Mouse (Mus musculus): ENCODE measurements around the gene Opa1. TPM values are rescaled to one million over a fixed set of nuclear protein-coding genes. Genes with fewer than 3 reads are reported as not detected.

The Opa1 gene
- 64.8 and 68.8 TPM in 2 replicates for polyA plus RNA-seq (2014; fragmentation: Nextera tagmentation; extraction: Ambion mirVana)

DNA sequence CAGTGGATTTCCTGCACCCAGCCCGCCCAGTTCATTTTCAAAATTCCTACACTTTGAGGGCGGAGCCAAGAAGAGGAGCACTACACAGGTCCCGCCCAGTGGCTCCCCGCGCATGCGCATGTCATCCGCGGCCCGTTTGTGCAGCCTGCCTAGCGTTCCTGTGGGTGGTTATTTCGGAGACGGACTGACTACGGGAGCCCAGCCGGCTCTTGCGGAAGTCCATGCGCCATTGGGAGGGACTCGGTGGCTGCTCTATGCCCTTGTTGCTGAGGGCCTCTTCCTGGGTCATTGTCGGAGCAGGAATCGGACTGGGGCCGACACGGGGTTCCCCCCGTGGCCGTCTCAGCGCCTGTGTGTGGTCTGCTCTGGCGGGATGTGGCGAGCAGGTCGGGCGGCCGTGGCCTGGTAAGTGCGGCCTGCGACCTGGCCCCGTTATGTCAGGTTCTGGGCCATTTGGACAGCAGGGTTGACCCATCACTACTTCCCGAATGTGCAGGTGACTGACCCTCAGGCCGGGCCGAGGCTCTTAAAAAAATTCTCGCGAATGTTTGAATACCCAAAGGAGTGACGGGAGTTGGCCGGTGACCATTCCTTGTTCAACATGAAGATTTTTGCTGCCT, at the start of gene Opa1:
Gene Opa1, plus strand, starts transcription at position 168 of the 620 bp plus-strand sequence.
- H3K4me1 ChIP-seq (ENCODE audit: control insufficient read depth, insufficient read depth, low read length): peaks cover 10% of the 10 kb centered on the region
- peak; percentile 99 for ATAC-seq (ENCODE audit: low read depth)
- no peaks in the 10 kb centered on the region; the same call in 1 of the 2 replicates for H3K27me3 ChIP-seq (ENCODE audit: control insufficient read depth, insufficient read depth, low read length)
- H3K27ac ChIP-seq (ENCODE audit: low read depth, low read length): peak within 1 kb of the TSS; percentile 39; the same call in 1 of the 2 replicates
- H3K4me3 ChIP-seq (ENCODE audit: low read depth, low read length): peak within 1 kb of the TSS; percentile 94
- no peaks in the 10 kb centered on the region for H3K9me3 ChIP-seq (ENCODE audit: control insufficient read depth, low read length)
- no peaks in the 10 kb centered on the region for H3K36me3 ChIP-seq (ENCODE audit: control insufficient read depth, insufficient read depth, low read length)
- H3K4me2 ChIP-seq (ENCODE audit: low read depth, low read length): peak within 1 kb of the TSS; percentile 89
- H3K9ac ChIP-seq (replicated peaks; ENCODE audit: low read depth, low read length): peak within 1 kb of the TSS; percentile 90
- under 1% methylated on average over 39 of the region's 39 CpGs for WGBS

DNA sequence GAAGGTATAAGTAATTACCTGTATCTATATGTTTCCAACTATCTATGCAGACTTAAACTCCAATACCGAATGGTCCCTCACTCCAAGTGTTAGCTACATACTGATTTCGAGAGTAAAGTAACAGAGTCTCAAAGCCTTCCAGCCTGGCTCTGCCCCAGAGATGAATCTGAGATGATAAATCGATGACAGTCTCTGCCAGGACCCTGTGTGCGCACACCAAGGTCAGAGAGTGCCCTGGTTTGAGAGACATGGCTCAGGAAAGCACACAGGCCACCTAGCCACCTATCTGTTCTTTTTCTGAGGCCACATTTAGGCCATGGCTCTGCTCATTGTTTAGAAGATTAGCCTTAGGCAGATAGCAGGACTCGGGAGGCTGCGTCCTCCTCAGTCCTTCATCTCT, 45.5 kb upstream of the Opa1 start:
- no peak for ATAC-seq (ENCODE audit: low read depth)
- WGBS: 82% methylated on average over 6 of the region's 6 CpGs
- Histone ChIP-seq H3K27ac (ENCODE audit: low read depth, low read length) (no peak overlapping the region), H3K9ac (replicated peaks; ENCODE audit: low read depth, low read length) (no peak overlapping the region), H3K36me3 (ENCODE audit: control insufficient read depth, insufficient read depth, low read length) (no peaks in the 10 kb centered on the region), H3K9me3 (ENCODE audit: control insufficient read depth, low read length) (no peaks in the 10 kb centered on the region), H3K4me1 (ENCODE audit: control insufficient read depth, insufficient read depth, low read length) (no peaks in the 10 kb centered on the region), H3K27me3 (ENCODE audit: control insufficient read depth, insufficient read depth, low read length) (no peaks in the 10 kb centered on the region), H3K4me3 (ENCODE audit: low read depth, low read length) (no peak overlapping the region), H3K4me2 (ENCODE audit: low read depth, low read length) (no peak overlapping the region)

DNA sequence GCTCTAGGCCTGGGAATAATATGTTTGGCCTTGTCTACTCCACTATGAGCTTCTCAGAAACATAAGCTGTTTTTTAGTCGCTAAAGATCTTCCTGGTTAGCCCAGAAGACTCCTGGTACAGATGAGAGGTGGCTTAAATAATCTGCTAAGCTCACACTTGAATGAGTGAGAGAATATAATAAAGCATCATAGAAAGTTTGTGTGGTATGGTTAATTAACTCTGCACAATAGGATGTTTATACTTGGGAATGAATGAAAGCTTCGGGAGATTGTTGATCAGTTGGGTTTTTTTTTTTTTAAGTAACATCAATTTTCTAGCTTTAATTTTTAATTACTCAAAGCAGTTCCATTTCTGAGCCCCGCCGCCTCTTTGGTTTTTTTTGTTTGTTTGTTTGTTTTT, 43.3 kb upstream of the Opa1 start:
- no peak for ATAC-seq (ENCODE audit: low read depth)
- Histone ChIP-seq H3K9me3 (ENCODE audit: control insufficient read depth, low read length) (no peaks in the 10 kb centered on the region), H3K4me2 (ENCODE audit: low read depth, low read length) (no peak overlapping the region), H3K27me3 (ENCODE audit: control insufficient read depth, insufficient read depth, low read length) (no peaks in the 10 kb centered on the region), H3K4me3 (ENCODE audit: low read depth, low read length) (no peak overlapping the region), H3K9ac (replicated peaks; ENCODE audit: low read depth, low read length) (no peak overlapping the region), H3K4me1 (ENCODE audit: control insufficient read depth, insufficient read depth, low read length) (no peaks in the 10 kb centered on the region), H3K27ac (ENCODE audit: low read depth, low read length) (no peak overlapping the region), H3K36me3 (ENCODE audit: control insufficient read depth, insufficient read depth, low read length) (no peaks in the 10 kb centered on the region)
- WGBS: 88% methylated on average over 4 of the region's 4 CpGs

DNA sequence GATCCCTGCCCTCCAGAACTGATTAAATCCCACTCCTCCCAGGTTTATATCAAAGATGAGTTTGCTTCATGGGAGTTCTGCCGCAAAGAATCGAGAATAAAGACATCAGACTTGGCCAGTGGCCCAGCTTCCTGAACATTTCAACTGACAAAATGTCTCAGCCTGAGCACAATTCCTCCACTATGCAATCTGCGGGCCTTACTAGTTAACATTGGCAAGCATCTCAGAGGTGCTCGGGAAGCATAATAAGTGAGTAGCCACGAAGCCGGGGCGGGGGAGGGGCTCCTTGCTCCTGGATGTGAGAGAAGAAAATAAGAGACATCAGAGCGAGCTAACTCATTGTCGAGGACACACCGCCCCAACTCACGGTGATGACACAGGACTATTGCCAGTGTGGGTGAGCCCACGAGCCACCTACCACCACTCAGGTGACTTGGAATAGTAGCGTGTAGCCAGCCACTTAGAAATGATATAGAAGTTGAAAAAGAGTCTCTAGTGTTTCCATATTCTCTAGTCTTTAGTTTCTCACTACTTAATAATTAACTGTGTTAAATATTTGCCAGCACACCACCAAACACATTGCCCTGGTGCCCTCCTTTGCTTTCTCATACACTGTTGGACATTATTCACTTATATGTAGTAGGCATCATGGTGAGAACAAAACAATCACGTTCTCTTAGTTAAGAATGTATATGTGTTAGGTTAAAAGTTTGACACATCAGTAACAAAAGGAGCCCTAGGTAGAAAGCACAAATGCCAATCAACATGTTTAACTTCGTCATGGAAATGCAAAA, 42.5 kb upstream of the Opa1 start:
- Histone ChIP-seq H3K27ac (ENCODE audit: low read depth, low read length) (no peak overlapping the region), H3K4me3 (ENCODE audit: low read depth, low read length) (no peak overlapping the region), H3K9ac (replicated peaks; ENCODE audit: low read depth, low read length) (no peak overlapping the region), H3K27me3 (ENCODE audit: control insufficient read depth, insufficient read depth, low read length) (no peaks in the 10 kb centered on the region), H3K4me1 (ENCODE audit: control insufficient read depth, insufficient read depth, low read length) (no peaks in the 10 kb centered on the region), H3K36me3 (ENCODE audit: control insufficient read depth, insufficient read depth, low read length) (no peaks in the 10 kb centered on the region), H3K9me3 (ENCODE audit: control insufficient read depth, low read length) (no peaks in the 10 kb centered on the region), H3K4me2 (ENCODE audit: low read depth, low read length) (no peak overlapping the region)
- ATAC-seq (ENCODE audit: low read depth): no peak
- WGBS: 73% methylated on average over 15 of the region's 15 CpGs

DNA sequence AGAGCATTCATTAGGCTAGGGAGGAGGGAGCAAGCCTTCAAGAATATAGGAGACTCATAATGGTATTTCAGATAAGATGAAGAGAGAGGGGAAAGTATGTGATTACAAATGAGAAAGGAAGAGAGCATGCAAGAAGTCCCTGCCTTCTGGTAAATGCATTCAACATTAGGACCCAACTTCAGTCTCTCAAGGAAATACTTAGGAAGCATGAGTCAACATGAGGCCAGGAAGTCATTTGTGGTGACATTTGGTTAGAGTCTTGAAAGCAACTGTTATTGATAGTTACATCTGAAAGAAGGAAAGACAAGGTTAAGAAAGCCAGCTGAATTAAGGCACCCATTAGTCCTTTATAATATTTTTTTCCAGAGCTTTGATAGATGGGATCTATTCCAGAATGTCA, 39.2 kb upstream of the Opa1 start:
- no peak overlapping the region for H3K9ac ChIP-seq (replicated peaks; ENCODE audit: low read depth, low read length)
- no peaks in the 10 kb centered on the region for H3K27me3 ChIP-seq (ENCODE audit: control insufficient read depth, insufficient read depth, low read length)
- H3K4me2 ChIP-seq (ENCODE audit: low read depth, low read length): no peak overlapping the region
- no peak overlapping the region for H3K4me3 ChIP-seq (ENCODE audit: low read depth, low read length)
- H3K27ac ChIP-seq (ENCODE audit: low read depth, low read length): no peak overlapping the region
- H3K36me3 ChIP-seq (ENCODE audit: control insufficient read depth, insufficient read depth, low read length): no peaks in the 10 kb centered on the region
- H3K4me1 ChIP-seq (ENCODE audit: control insufficient read depth, insufficient read depth, low read length): no peaks in the 10 kb centered on the region
- ATAC-seq (ENCODE audit: low read depth): no peak
- H3K9me3 ChIP-seq (ENCODE audit: control insufficient read depth, low read length): no peaks in the 10 kb centered on the region

DNA sequence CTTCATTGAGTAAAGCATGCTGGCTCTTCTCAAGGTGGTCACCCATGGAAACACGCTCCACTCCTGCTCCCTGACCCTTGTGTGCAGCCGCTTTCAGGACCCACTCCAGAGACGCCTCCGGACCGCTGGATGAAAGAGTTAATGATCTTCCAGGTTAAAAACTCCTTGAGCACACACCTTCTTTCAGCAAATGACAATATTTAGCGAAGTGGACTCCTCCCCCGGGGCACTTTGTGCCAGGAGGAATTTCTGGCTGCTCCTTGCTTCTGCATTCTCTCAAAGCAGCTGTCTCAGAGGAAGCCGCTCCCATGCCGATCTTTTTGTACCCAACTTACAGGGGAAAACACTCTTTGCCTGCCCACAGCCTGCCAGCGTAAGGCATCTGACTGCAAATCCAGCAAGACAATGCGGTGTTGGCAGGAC, 37.9 kb upstream of the Opa1 start:
- WGBS: 85% methylated on average over 11 of the region's 11 CpGs
- H3K27ac ChIP-seq (ENCODE audit: low read depth, low read length): no peak overlapping the region

DNA sequence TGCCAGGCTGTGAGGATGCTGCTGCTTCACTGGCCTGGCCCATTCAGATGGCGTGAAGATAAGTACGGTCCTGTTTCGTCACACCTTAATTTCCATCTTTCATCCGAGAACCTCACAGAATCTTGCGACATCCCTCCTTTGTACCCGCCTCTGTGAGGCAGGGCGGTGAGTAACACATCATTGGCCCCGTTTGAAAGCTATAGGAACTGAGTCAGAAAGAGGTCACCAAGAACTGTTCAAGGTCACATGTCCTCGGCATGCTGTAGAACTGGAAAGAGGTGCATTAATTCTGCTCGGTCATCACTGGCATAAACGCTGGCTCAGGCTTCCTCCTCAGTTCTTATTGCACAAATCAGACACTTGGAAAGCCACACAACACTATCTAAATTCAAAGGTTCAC, 34.3 kb upstream of the Opa1 start, which contains the start of gene Atp13a4:
Gene Atp13a4, minus strand, starts transcription at position 36 of the 400 bp plus-strand sequence.
- H3K27ac ChIP-seq (ENCODE audit: low read depth, low read length): no peak within 1 kb of the TSS
- H3K4me3 ChIP-seq (ENCODE audit: low read depth, low read length): no peak within 1 kb of the TSS
- H3K4me1 ChIP-seq (ENCODE audit: control insufficient read depth, insufficient read depth, low read length): no peaks in the 10 kb centered on the region
- no peak for ATAC-seq (ENCODE audit: low read depth)
- H3K9me3 ChIP-seq (ENCODE audit: control insufficient read depth, low read length): no peaks in the 10 kb centered on the region
- WGBS: 87% methylated on average over 11 of the region's 11 CpGs
- H3K27me3 ChIP-seq (ENCODE audit: control insufficient read depth, insufficient read depth, low read length): no peaks in the 10 kb centered on the region
- H3K4me2 ChIP-seq (ENCODE audit: low read depth, low read length): no peak within 1 kb of the TSS
- no peaks in the 10 kb centered on the region for H3K36me3 ChIP-seq (ENCODE audit: control insufficient read depth, insufficient read depth, low read length)
- no peak within 1 kb of the TSS for H3K9ac ChIP-seq (replicated peaks; ENCODE audit: low read depth, low read length)

More for the DNA sequence above, 37.9 kb upstream of the Opa1 start:
- Histone ChIP-seq H3K9ac (replicated peaks; ENCODE audit: low read depth, low read length) (no peak overlapping the region), H3K4me2 (ENCODE audit: low read depth, low read length) (no peak overlapping the region), H3K27me3 (ENCODE audit: control insufficient read depth, insufficient read depth, low read length) (no peaks in the 10 kb centered on the region), H3K4me1 (ENCODE audit: control insufficient read depth, insufficient read depth, low read length) (no peaks in the 10 kb centered on the region), H3K36me3 (ENCODE audit: control insufficient read depth, insufficient read depth, low read length) (no peaks in the 10 kb centered on the region), H3K4me3 (ENCODE audit: low read depth, low read length) (no peak overlapping the region), H3K9me3 (ENCODE audit: control insufficient read depth, low read length) (no peaks in the 10 kb centered on the region)
- no peak for ATAC-seq (ENCODE audit: low read depth)

DNA sequence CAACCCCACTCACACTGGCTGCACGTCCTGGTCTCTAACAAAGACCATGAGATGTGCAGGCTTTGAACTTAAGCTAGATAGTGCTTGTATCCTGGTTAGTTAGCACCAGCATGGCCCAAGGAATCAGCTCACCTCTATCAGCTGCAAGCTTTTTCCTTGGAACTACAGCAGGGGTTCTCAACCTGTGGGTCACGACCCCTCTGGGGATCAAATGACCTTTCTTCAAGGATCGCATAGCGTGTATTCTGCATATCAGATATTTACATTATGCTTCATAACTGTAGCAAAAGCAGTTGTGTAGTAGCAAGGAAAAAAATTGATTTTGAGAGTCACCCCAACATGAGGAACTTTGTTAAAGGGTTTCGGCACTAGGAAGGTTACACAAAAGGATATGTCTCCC, 19.5 kb upstream of the Opa1 start:
- H3K9me3 ChIP-seq (ENCODE audit: control insufficient read depth, low read length): no peaks in the 10 kb centered on the region
- no peak overlapping the region for H3K9ac ChIP-seq (replicated peaks; ENCODE audit: low read depth, low read length)
- no peak overlapping the region for H3K4me2 ChIP-seq (ENCODE audit: low read depth, low read length)
- H3K4me1 ChIP-seq (ENCODE audit: control insufficient read depth, insufficient read depth, low read length): no peaks in the 10 kb centered on the region
- no peak for ATAC-seq (ENCODE audit: low read depth)
- H3K27ac ChIP-seq (ENCODE audit: low read depth, low read length): no peak overlapping the region
- H3K4me3 ChIP-seq (ENCODE audit: low read depth, low read length): no peak overlapping the region
- no peaks in the 10 kb centered on the region for H3K36me3 ChIP-seq (ENCODE audit: control insufficient read depth, insufficient read depth, low read length)
- WGBS: 87% methylated on average over 5 of the region's 5 CpGs
- H3K27me3 ChIP-seq (ENCODE audit: control insufficient read depth, insufficient read depth, low read length): no peaks in the 10 kb centered on the region

DNA sequence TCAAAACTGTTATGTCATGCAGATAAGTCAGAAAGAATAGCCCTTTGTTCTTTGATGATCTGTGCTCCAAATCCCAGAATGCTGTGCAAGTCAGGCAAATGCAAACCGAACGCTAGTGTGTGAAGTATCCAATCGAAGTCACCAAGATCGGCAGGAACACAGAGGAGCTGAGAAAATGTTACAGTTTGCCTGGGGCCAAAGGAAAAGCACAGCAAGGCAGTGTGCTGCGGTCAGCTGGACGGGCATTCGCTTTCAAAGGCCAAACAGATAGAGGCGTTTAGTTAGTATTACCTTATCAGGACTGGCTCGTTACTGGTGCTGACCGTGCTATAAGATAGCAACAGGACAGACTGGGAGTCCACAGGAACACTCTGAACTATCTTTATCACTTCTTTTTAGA, 18.7 kb upstream of the Opa1 start:
- no peak overlapping the region for H3K27ac ChIP-seq (ENCODE audit: low read depth, low read length)
- no peak overlapping the region for H3K4me3 ChIP-seq (ENCODE audit: low read depth, low read length)
- H3K9ac ChIP-seq (replicated peaks; ENCODE audit: low read depth, low read length): no peak overlapping the region
- no peaks in the 10 kb centered on the region for H3K27me3 ChIP-seq (ENCODE audit: control insufficient read depth, insufficient read depth, low read length)
- H3K4me1 ChIP-seq (ENCODE audit: control insufficient read depth, insufficient read depth, low read length): no peaks in the 10 kb centered on the region
- ATAC-seq (ENCODE audit: low read depth): no peak; the same call in 1 of the 2 replicates
- no peaks in the 10 kb centered on the region for H3K36me3 ChIP-seq (ENCODE audit: control insufficient read depth, insufficient read depth, low read length)
- no peaks in the 10 kb centered on the region for H3K9me3 ChIP-seq (ENCODE audit: control insufficient read depth, low read length)
- no peak overlapping the region for H3K4me2 ChIP-seq (ENCODE audit: low read depth, low read length)
- WGBS: 55% methylated on average over 10 of the region's 10 CpGs
